Mouse (Mus musculus) neural tube, embryonic 14.5 days (tissue): Measurements from ENCODE around the gene Adgre5. TPM values are rescaled to one million over a fixed set of nuclear protein-coding genes. Genes with fewer than 3 reads are reported as not detected.

Source experiments
- ATAC-seq: fragments of 200-750 bp; cut with Nextera tagmentation; 2 replicates; pipeline ENCODE4 v1.8.0; 2017; ENCODE audit warnings: low read depth, mild to moderate bottlenecking, moderate TSS enrichment, moderate library complexity
- H3K27ac ChIP-seq: fragments of 300-500 bp; sonication (generic); 2 replicates; pipeline ENCODE4 v1.5.1; 2014; ENCODE audit warnings: low read depth, mild to moderate bottlenecking, control low read depth, low read length, moderate library complexity, mixed read lengths
- H3K27me3 ChIP-seq: fragments of 300-500 bp; sonication (generic); 2 replicates; pipeline ENCODE4 v1.6.1; 2014; ENCODE audit warnings: low read length; ENCODE audit not compliant: control insufficient read depth, insufficient read depth
- H3K36me3 ChIP-seq: fragments of 300-500 bp; sonication (generic); 2 replicates; pipeline ENCODE4 v1.6.1; 2014; ENCODE audit warnings: low read length, mixed read lengths; ENCODE audit not compliant: control insufficient read depth, insufficient read depth
- H3K4me1 ChIP-seq: fragments of 300-500 bp; sonication (generic); 2 replicates; pipeline ENCODE4 v1.6.1; 2014; ENCODE audit warnings: low read length; ENCODE audit not compliant: control insufficient read depth, insufficient read depth
- H3K4me2 ChIP-seq: fragments of 300-500 bp; sonication (generic); 2 replicates; pipeline ENCODE4 v1.6.1; 2014; ENCODE audit warnings: mild to moderate bottlenecking, low read depth, low read length, control low read depth
- H3K4me3 ChIP-seq: fragments of 300-500 bp; sonication (generic); 2 replicates; pipeline ENCODE4 v1.5.1; 2014; ENCODE audit warnings: low read depth, low read length, control low read depth, mixed read lengths
- H3K9ac ChIP-seq: fragments of 300-500 bp; sonication (generic); replicated peaks from 2 replicates; pipeline ENCODE4 v1.6.1; 2014; ENCODE audit warnings: low read depth, mild to moderate bottlenecking, control low read depth, low read length, mixed read lengths
- H3K9me3 ChIP-seq: fragments of 300-500 bp; sonication (generic); 2 replicates; pipeline ENCODE4 v1.6.1; 2016; ENCODE audit warnings: low read length; ENCODE audit not compliant: control insufficient read depth
- WGBS: fragments of 180-500 bp; shearing (Covaris S2); extraction: QIAGEN DNeasy Blood & Tissue Kit; methylation state at CpG from one replicate; pipeline ENCODE4 v1.1.7; 2014; 5-methylcytosine and 5-hydroxymethylcytosine counted together
- polyA plus RNA-seq: library from polyadenylated mRNA; unstranded; fragments of >200 nt; fragmentation: Nextera tagmentation; extraction: Ambion mirVana; gene quantifications from 2 replicates; pipeline ENCODE4 v1.2.1, GENCODE M21; 2014

Adgre5 gene
- polyA plus RNA-seq, 1 experiment from 2014 or later = 8.8 TPM

GRCm38 (mm10) chr8:83759231-83759759 is 18.2 kb upstream of the Adgre5 start:
- H3K4me1 ChIP-seq = no peaks in the 10 kb centered on the region
- no peak overlapping the region for H3K9ac ChIP-seq
- H3K4me2 ChIP-seq = no peak overlapping the region
- H3K4me3 ChIP-seq = no peak overlapping the region
- H3K36me3 ChIP-seq = no peaks in the 10 kb centered on the region
- 79% methylated on average over 2 of the region's 2 CpGs for WGBS
- ATAC-seq = no peak
- H3K27ac ChIP-seq = no peak overlapping the region
- H3K27me3 ChIP-seq = no peaks in the 10 kb centered on the region
- H3K9me3 ChIP-seq = no peaks in the 10 kb centered on the region

GRCm38 (mm10) chr8:83758298-83758697 is 17.2 kb upstream of the Adgre5 start:
- Histone ChIP-seq H3K4me3 (no peak overlapping the region), H3K9me3 (no peaks in the 10 kb centered on the region)
- ATAC-seq = no peak

GRCm38 (mm10) chr8:83757084-83757607 is 16.0 kb upstream of the Adgre5 start:
- Histone ChIP-seq H3K9me3 (no peaks in the 10 kb centered on the region), H3K27ac (no peak overlapping the region), H3K36me3 (no peaks in the 10 kb centered on the region), H3K4me2 (no peak overlapping the region), H3K4me3 (no peak overlapping the region), H3K9ac (no peak overlapping the region), H3K27me3 (no peaks in the 10 kb centered on the region), H3K4me1 (no peaks in the 10 kb centered on the region)
- ATAC-seq = no peak
- WGBS = 91% methylated on average over 6 of the region's 6 CpGs

More at GRCm38 (mm10) chr8:83758298-83758697, 17.2 kb upstream of the Adgre5 start:
- Histone ChIP-seq H3K36me3 (no peaks in the 10 kb centered on the region), H3K4me2 (no peak overlapping the region), H3K27me3 (no peaks in the 10 kb centered on the region), H3K9ac (no peak overlapping the region), H3K27ac (no peak overlapping the region), H3K4me1 (no peaks in the 10 kb centered on the region)
- 63% methylated on average over 5 of the region's 5 CpGs for WGBS

GRCm38 (mm10) chr8:83756273-83756672 is 15.1 kb upstream of the Adgre5 start:
- Histone ChIP-seq H3K27me3 (no peaks in the 10 kb centered on the region), H3K4me3 (no peak overlapping the region), H3K36me3 (no peaks in the 10 kb centered on the region), H3K9me3 (no peaks in the 10 kb centered on the region), H3K4me1 (no peaks in the 10 kb centered on the region), H3K4me2 (no peak overlapping the region), H3K9ac (no peak overlapping the region), H3K27ac (no peak overlapping the region)
- no peak for ATAC-seq
- whole genome bisulfite sequencing = 97% methylated on average over 3 of the region's 3 CpGs

- WGBS = 66% methylated on average over 2 of the region's 3 CpGs
- Histone ChIP-seq H3K9me3 (no peaks in the 10 kb centered on the region), H3K4me1 (no peaks in the 10 kb centered on the region), H3K4me2 (no peak overlapping the region), H3K36me3 (no peaks in the 10 kb centered on the region), H3K27ac (no peak overlapping the region), H3K4me3 (no peak overlapping the region), H3K27me3 (no peaks in the 10 kb centered on the region), H3K9ac (no peak overlapping the region)
- no peak for ATAC-seq
Observed at GRCm38 (mm10) chr8:83754149-83754548, 13.0 kb upstream of the Adgre5 start.

GRCm38 (mm10) chr8:83749265-83749664 is 8.1 kb upstream of the Adgre5 start:
- H3K36me3 ChIP-seq = no peaks in the 10 kb centered on the region
- no peak overlapping the region for H3K9ac ChIP-seq
- H3K4me2 ChIP-seq = no peak overlapping the region
- H3K4me3 ChIP-seq = no peak overlapping the region
- H3K27ac ChIP-seq = no peak overlapping the region
- ATAC-seq = no peak
- H3K9me3 ChIP-seq = no peaks in the 10 kb centered on the region
- no peaks in the 10 kb centered on the region for H3K27me3 ChIP-seq
- 83% methylated on average over 9 of the region's 9 CpGs for WGBS
- H3K4me1 ChIP-seq = peaks cover 12% of the 10 kb centered on the region

GRCm38 (mm10) chr8:83748708-83749107 is 7.6 kb upstream of the Adgre5 start:
- H3K4me3 ChIP-seq = no peak overlapping the region
- no peaks in the 10 kb centered on the region for H3K27me3 ChIP-seq
- no peak overlapping the region; the same call in 1 of the 2 replicates for H3K27ac ChIP-seq
- no peak overlapping the region for H3K4me2 ChIP-seq
- H3K9ac ChIP-seq = no peak overlapping the region
- no peak for ATAC-seq
- no peaks in the 10 kb centered on the region for H3K36me3 ChIP-seq
- peaks cover 12% of the 10 kb centered on the region for H3K4me1 ChIP-seq
- H3K9me3 ChIP-seq = no peaks in the 10 kb centered on the region
- 38% methylated on average over 3 of the region's 3 CpGs for WGBS

- peak overlapping the region; percentile 41 for H3K9ac ChIP-seq
Observed at GRCm38 (mm10) chr8:83747661-83748346, 6.7 kb upstream of the Adgre5 start.

GRCm38 (mm10) chr8:83744070-83744469 is 2.9 kb upstream of the Adgre5 start:
- ATAC-seq = no peak
- H3K27me3 ChIP-seq = peaks cover 8% of the 10 kb centered on the region; the same call in 1 of the 2 replicates
- 87% methylated on average over 4 of the region's 4 CpGs for WGBS
- H3K9ac ChIP-seq = no peak overlapping the region
- H3K4me3 ChIP-seq = no peak overlapping the region
- H3K36me3 ChIP-seq = no peaks in the 10 kb centered on the region
- no peak overlapping the region for H3K4me2 ChIP-seq
- H3K4me1 ChIP-seq = peaks cover 15% of the 10 kb centered on the region
- no peak overlapping the region for H3K27ac ChIP-seq
- H3K9me3 ChIP-seq = no peaks in the 10 kb centered on the region

More at GRCm38 (mm10) chr8:83747661-83748346, 6.7 kb upstream of the Adgre5 start:
- Histone ChIP-seq H3K27ac (peak overlapping the region; percentile 45; the same call in 1 of the 2 replicates), H3K4me1 (peaks cover 12% of the 10 kb centered on the region), H3K9me3 (no peaks in the 10 kb centered on the region), H3K27me3 (no peaks in the 10 kb centered on the region), H3K4me3 (peak overlapping the region; percentile 28), H3K36me3 (no peaks in the 10 kb centered on the region), H3K4me2 (peak overlapping the region; percentile 58)
- peak; percentile 73 for ATAC-seq
- 2% methylated on average over 27 of the region's 28 CpGs for WGBS
